Mouse (Mus musculus) ES-E14 (cell line): ENCODE data around the gene Esr1.

Experiments
- CHD2 ChIP-seq: IDR thresholded peaks from 2 replicates; pipeline ENCODE4 v1.6.1; 2014; ENCODE audit warnings: mild to moderate bottlenecking, low read depth, low read length, inconsistent platforms
- HCFC1 ChIP-seq: IDR thresholded peaks from 2 replicates; pipeline ENCODE4 v1.6.1; 2012; ENCODE audit warnings: low read length, inconsistent platforms, borderline replicate concordance; ENCODE audit not compliant: insufficient read depth
- MAFK ChIP-seq: IDR thresholded peaks from 2 replicates; pipeline ENCODE4 v1.6.1; 2014; ENCODE audit warnings: mild to moderate bottlenecking, low read depth, low read length, inconsistent platforms; ENCODE audit not compliant: insufficient read depth
- ZC3H11A ChIP-seq: IDR thresholded peaks from 2 replicates; pipeline ENCODE4 v1.6.1; 2012; ENCODE audit warnings: low read depth, mild to moderate bottlenecking, inconsistent platforms, low read length, borderline replicate concordance
- ZNF384 ChIP-seq: IDR thresholded peaks from 2 replicates; pipeline ENCODE4 v1.6.1; 2012; ENCODE audit warnings: low read depth, low read length, inconsistent platforms

GRCm38 (mm10) chr10:4943148-4943547, 331.8 kb downstream of the Esr1 start:
- TF ChIP-seq ZNF384 = no peak
- TF ChIP-seq CHD2 = no peak
- TF ChIP-seq HCFC1 = no peak
- no peak for TF ChIP-seq MAFK
- no peak for TF ChIP-seq ZC3H11A
